Mouse (Mus musculus) heart, adult 2 months (tissue): ENCODE data around the gene Arrdc5. TPM values are rescaled to one million over a fixed set of nuclear protein-coding genes. Genes with fewer than 3 reads are reported as not detected.

ENCODE experiments used
- DNase-seq, 2 experiments: peaks; one replicate each; pipeline ENCODE4 v3.0.0; 2021
- H3K27ac ChIP-seq: fragments of 200-600 bp; 2 replicates; pipeline ENCODE4 v1.8.1; 2022
- H3K27me3 ChIP-seq: fragments of 200-500 bp; 2 replicates; pipeline ENCODE4 v1.6.1; 2012; ENCODE audit warnings: mild to moderate bottlenecking, low read length, inconsistent platforms, mixed read lengths; ENCODE audit not compliant: control insufficient read depth, insufficient read depth
- H3K36me3 ChIP-seq: fragments of 200-500 bp; 2 replicates; pipeline ENCODE4 v1.6.1; 2012; ENCODE audit warnings: low read length, inconsistent platforms; ENCODE audit not compliant: control insufficient read depth, insufficient read depth
- H3K4me1 ChIP-seq: fragments of 200-500 bp; 2 replicates; pipeline ENCODE4 v1.6.1; 2011; ENCODE audit warnings: low read length; ENCODE audit not compliant: control insufficient read depth, insufficient read depth
- H3K4me3 ChIP-seq: fragments of 200-600 bp; 2 replicates; pipeline ENCODE4 v1.8.1; 2022
- H3K79me2 ChIP-seq: fragments of 200-500 bp; replicated peaks from 2 replicates; pipeline ENCODE4 v1.6.1; 2012; ENCODE audit warnings: mild to moderate bottlenecking, inconsistent platforms, low read length, moderate library complexity, mixed read lengths; ENCODE audit not compliant: control insufficient read depth, insufficient read depth
- H3K9ac ChIP-seq: fragments of 200-500 bp; 2 replicates; pipeline ENCODE4 v1.6.1; 2012; ENCODE audit warnings: low read depth, mild to moderate bottlenecking, control low read depth, inconsistent platforms, low read length, mixed read lengths
- CTCF ChIP-seq: fragments of 200-600 bp; IDR thresholded peaks from 2 replicates; pipeline ENCODE4 v1.8.1; 2022; ENCODE audit warnings: antibody characterized with exemption, mild to moderate bottlenecking, moderate library complexity
- EP300 ChIP-seq: fragments of 200-500 bp; IDR thresholded peaks from 2 replicates; pipeline ENCODE4 v1.6.1; 2011; ENCODE audit warnings: low read depth, low read length, control low read depth; ENCODE audit not compliant: insufficient read depth
- POLR2A ChIP-seq: fragments of 200-500 bp; IDR thresholded peaks from 2 replicates; pipeline ENCODE4 v1.6.1; 2011; ENCODE audit warnings: mild to moderate bottlenecking, low read depth, low read length, control low read depth; ENCODE audit not compliant: insufficient read depth
- WGBS: fragments of 180-500 bp; shearing (Covaris S2); methylation state at CpG from one replicate; pipeline ENCODE4 v1.1.7; 2018; 5-methylcytosine and 5-hydroxymethylcytosine counted together
- intact Hi-C: fragments of 180-260 bp; cut with DNase I; formaldehyde crosslinking; loops from one replicate; pipeline ENCODE4 v1.15.1; 2025
- polyA plus RNA-seq: library from polyadenylated mRNA; depleted of rRNA; stranded (reverse); fragments of >200 nt; gene quantifications from 2 replicates; pipeline ENCODE4 v1.2.3, GENCODE M21; 2012
- total RNA-seq, 2 experiments: library from RNA; stranded (reverse); gene quantifications; 2 replicates each; pipeline ENCODE4 v1.2.3; 2021

Gene Arrdc5
- total and polyA plus RNA-seq, 3 experiments: not detected

DNA sequence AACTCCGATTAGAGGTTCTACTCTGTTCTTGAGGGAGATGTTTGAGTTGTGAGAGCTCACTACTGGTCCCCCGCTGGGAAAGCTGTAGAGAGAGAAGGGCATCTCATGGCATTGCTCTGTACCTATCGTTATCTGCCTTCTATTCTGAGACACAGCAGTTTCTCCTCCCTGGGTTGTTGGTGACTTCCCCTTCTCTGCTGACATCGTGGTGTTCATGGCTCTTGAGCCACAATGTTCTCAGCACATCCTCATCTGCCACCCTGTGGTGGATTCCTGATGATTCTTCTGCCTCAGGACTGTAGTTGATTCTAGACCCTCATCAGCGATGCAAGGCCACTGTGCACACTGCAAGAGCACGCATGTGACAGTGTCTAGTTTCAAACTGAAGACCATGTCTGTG lies 37.7 kb upstream of the Arrdc5 start:
- Histone ChIP-seq H3K36me3 (no peaks in the 10 kb centered on the region), H3K27me3 (no peaks in the 10 kb centered on the region), H3K4me1 (peaks cover 18% of the 10 kb centered on the region), H3K79me2 (peaks cover 6% of the 10 kb centered on the region), H3K9ac (no peak overlapping the region), H3K27ac (no peak overlapping the region), H3K4me3 (no peak overlapping the region)
- intact Hi-C loops: no loop called here
- no peak for TF ChIP-seq POLR2A
- TF ChIP-seq CTCF: no peak
- no peak for TF ChIP-seq EP300
- no peak for DNase-seq
- 66% methylated on average over 6 of the region's 6 CpGs for WGBS

DNA sequence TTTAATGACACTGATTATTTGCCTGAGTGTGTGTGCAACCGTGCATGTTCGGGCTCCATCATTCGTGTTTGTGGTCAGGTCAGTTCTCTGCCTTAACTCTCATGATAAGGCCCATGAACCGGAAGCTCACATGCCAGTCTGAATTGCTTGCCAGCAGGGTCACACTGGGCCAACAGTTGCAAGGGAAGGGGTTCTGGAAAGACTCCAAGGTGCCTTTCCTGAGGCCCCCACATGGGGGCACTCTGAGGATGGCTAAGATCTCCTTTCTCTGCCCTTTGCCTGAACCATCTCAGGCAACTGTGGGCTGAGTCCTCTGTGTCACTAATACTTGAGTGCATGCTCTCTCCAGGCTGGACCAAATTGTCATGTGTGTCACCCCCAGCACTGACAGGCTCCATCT lies 37.1 kb upstream of the Arrdc5 start:
- intact Hi-C loops: no loop called here
- 8% methylated on average over 4 of the region's 4 CpGs for WGBS
- peaks cover 18% of the 10 kb centered on the region for H3K4me1 ChIP-seq
- peak; percentile 60 to 72 for DNase-seq
- H3K36me3 ChIP-seq: no peaks in the 10 kb centered on the region
- no peak overlapping the region for H3K9ac ChIP-seq
- no peak overlapping the region for H3K4me3 ChIP-seq
- TF ChIP-seq POLR2A: no peak
- peak; percentile 81 for TF ChIP-seq CTCF
- 0 out of 2 replicates have a peak overlapping the region, but pooled peaks have one; percentile 34 for H3K27ac ChIP-seq
- H3K79me2 ChIP-seq: peaks cover 7% of the 10 kb centered on the region
- no peaks in the 10 kb centered on the region for H3K27me3 ChIP-seq

DNA sequence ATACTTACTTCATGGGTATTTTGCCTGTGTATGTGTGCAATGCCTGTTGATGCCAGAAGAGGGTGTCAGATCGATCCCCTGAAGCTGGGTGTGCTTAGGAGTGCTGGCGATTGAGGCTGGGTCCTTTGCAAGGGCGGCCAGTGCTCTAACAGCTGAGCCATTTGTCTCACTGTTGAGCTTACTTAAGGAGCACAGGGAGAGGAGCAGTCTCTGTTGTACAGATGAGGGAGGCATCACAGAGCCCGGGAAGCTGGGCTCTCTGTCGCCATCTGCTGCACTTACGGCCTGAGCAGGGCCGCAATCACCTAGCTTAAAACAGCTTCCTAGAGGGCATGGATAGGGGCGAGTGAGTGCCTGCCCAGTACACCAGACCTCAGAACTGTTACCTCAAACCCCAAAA lies 32.9 kb upstream of the Arrdc5 start:
- Histone ChIP-seq H3K79me2 (peaks cover 11% of the 10 kb centered on the region), H3K9ac (no peak overlapping the region), H3K27me3 (no peaks in the 10 kb centered on the region), H3K27ac (no peak overlapping the region), H3K4me1 (peaks cover 18% of the 10 kb centered on the region), H3K4me3 (no peak overlapping the region), H3K36me3 (no peaks in the 10 kb centered on the region)
- intact Hi-C loops: no loop called here
- WGBS: 56% methylated on average over 8 of the region's 8 CpGs
- no peak for DNase-seq
- TF ChIP-seq CTCF (peak; percentile 46), POLR2A (no peak)

DNA sequence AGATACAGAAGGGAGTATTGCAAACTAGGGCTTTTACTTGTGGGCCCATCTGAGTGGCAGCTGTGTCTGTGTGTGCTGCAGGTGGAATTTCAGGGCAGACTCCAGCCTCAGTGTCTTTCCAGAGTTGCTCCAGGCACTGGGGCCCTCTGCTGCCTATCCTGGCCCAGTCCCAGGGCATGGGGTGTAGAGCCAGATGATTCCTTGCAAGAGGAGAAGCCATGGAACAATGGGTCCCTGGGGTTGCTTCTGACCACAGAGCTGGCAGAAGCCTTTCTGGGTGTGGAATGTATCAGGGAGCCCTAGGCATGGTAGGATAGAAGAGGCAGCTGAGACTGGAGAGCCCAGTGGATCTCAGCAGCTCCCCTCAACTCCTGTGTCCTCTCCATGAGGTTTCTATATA lies 31.2 kb upstream of the Arrdc5 start:
- H3K9ac ChIP-seq: no peak overlapping the region
- intact Hi-C loops: no loop called here
- TF ChIP-seq EP300 (no peak), CTCF (no peak), POLR2A (no peak)
- H3K27me3 ChIP-seq: no peaks in the 10 kb centered on the region
- no peaks in the 10 kb centered on the region for H3K36me3 ChIP-seq
- peaks cover 14% of the 10 kb centered on the region for H3K4me1 ChIP-seq
- no peak overlapping the region for H3K27ac ChIP-seq
- H3K79me2 ChIP-seq: peaks cover 14% of the 10 kb centered on the region
- DNase-seq: peak in 1 of 2 experiments; percentile 43
- H3K4me3 ChIP-seq: no peak overlapping the region

DNA sequence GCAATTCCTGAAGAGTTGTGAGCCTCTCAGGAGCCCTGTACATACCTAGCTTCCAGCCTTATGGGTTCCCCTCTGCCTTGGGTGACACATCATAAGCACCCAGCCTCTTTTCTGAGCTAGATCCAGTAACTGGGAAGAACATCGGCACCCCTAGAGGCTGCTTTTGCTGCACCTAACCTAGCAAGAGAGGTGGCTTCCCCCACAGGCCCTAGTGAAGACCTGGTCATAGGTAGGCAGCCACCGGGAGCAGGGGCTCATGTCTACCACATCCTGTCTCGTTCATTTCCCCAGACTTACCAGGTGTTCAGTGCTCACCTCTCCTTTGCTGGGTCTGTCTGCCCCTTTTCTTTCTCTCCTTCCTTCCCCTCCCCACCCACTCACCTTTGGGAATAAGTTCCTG lies 30.3 kb upstream of the Arrdc5 start:
- DNase-seq: no peak
- Histone ChIP-seq H3K79me2 (peaks cover 12% of the 10 kb centered on the region), H3K36me3 (no peaks in the 10 kb centered on the region), H3K4me1 (peaks cover 12% of the 10 kb centered on the region), H3K9ac (no peak overlapping the region), H3K27ac (no peak overlapping the region), H3K4me3 (no peak overlapping the region), H3K27me3 (no peaks in the 10 kb centered on the region)
- 60% methylated on average over 3 of the region's 3 CpGs for WGBS
- TF ChIP-seq CTCF (no peak), EP300 (no peak)
- intact Hi-C loops: no loop called here

DNA sequence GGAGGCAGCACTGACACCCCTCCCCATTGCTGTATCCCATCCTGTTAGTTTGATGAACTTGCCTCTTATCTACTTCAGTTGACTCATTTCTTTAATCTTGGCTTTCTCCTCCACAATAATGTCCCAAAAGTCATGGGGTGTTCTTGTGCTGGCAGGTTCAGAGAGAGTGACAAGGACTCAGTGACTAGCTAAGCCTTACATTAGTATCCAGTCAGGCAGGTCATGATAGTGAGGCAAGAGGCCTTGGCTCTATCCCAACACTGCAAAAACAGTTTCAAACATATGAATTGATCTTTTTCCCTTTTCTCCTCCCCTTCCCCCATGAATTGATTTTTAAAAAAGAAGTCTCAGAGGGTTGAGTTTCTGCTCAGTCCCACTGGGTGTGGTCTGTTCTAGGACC lies 29.2 kb upstream of the Arrdc5 start:
- DNase-seq: no peak
- H3K4me1 ChIP-seq: peaks cover 12% of the 10 kb centered on the region
- no peak overlapping the region for H3K9ac ChIP-seq
- H3K79me2 ChIP-seq: peaks cover 12% of the 10 kb centered on the region
- no peak overlapping the region for H3K4me3 ChIP-seq
- no peak overlapping the region for H3K27ac ChIP-seq
- no peaks in the 10 kb centered on the region for H3K27me3 ChIP-seq
- H3K36me3 ChIP-seq: no peaks in the 10 kb centered on the region
- intact Hi-C loops: no loop called here
- TF ChIP-seq CTCF: no peak
- no peak for TF ChIP-seq POLR2A
- TF ChIP-seq EP300: no peak
